Mouse (Mus musculus) CD4-positive, CD25-positive, alpha-beta regulatory T cell, adult 2 months (primary cell): ENCODE results near the gene Irf9.

Experiments used
- DNase-seq: peaks from one replicate; pipeline ENCODE4 v3.0.0-alpha.2; 2012; ENCODE audit warnings: low read depth, low spot score

Gene Irf9

DNA sequence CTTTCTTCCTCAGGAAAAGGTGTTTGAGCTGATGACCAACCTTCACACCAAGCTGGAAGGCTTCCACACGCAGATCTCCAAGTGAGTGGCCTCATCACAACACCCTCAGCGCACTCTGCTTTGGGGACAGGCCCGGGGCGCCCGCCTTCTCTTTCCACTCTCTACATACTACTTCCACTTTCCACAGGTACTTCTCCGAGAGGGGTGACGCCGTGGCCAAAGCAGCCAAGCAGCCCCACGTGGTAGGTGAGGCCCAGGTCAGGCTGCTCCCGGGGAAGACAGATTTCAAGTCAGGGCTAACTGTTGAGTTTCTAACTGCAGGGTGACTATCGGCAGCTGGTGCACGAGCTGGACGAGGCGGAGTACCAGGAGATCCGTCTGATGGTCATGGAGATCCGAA, 22.6 kb upstream of the Irf9 start:
- no peak for DNase-seq

- peak; percentile 58 for DNase-seq
These were observed 21.2 kb upstream of the Irf9 start for GRCm38 (mm10) chr14:55581981-55582681.

DNA sequence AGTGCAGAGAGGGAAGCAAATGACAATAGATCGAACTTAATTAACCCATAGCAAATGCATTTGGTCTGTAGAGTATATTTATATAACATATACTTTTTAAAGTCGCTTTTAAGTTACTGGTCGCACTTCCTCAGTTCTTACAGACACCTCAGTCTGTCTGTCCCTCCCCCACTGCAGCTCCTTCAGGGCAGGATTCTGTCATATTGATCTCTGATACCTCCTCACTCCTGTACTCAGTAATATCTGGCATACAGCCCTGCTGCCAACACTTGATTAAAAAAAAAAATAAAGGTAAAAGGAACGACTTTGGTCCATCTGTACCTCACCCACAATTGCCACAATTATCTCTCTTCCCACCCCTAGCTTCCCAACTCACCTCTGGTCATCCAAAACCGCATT, 19.1 kb upstream of the Irf9 start:
- DNase-seq: no peak

DNA sequence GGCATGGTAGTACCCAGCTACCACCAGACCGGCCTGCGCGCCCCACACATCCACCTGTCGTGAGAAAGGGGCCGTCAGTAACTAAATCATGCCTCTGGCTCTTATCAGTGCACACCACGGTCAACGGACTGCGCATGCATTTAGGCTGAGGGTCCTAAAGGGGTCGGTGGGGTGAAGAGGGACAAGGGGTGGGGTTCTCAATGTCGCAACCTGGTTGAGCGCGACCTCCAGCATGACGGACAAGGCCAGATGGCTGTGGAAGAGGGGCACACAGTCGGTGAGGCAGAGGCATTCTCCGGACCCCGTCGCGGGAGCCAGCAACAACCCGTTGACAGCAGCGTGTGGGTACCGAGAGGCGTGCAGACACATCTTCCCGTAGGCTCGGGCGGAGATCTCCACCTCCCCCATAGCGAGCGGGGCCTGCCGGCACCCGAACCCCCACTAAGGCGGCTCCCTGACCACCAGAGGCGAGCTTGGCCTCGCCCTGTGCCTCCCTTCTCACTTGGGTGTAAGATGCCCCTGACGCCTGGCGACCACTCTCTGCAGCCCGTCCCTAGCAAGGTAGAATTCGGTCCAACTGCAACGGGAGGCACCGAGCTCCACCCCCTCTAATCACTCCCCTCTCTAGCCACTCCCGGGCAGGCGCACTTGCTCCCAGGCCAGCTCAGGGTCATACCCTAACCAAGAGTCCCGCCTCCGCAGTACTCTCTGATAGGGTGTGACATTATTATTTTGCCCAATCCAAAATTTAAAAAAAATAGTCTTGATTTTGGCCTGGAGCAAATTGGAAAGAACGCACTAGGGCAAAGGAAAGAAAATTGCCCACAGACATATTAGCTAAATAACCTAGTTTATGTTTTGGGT, 18.4 kb upstream of the Irf9 start, which contains the start of gene Emc9:
Gene Emc9, minus strand, starts transcription at position 601 of the 864 bp plus-strand sequence.
- peak; percentile 84 for DNase-seq

DNA sequence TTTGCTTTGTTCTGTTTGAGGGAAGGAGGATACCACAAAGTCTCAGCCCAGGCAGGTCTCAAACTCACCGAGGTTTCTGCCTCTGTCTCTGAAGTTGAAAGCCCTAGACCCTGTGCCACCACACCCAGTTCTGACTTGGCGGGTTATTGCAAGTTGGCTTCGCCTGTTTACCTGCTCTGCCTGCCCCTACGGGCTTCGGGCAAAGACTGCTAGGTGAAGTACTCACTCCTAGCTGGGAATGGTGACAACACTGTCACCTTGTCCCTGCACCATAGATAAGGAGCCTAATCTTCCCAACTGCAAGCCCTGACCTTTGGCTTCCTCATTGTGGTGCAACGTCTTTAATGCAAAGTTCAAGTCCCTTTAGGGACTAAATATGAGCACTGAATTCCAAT, 17.8 kb upstream of the Irf9 start:
- peak; percentile 64 for DNase-seq

DNA sequence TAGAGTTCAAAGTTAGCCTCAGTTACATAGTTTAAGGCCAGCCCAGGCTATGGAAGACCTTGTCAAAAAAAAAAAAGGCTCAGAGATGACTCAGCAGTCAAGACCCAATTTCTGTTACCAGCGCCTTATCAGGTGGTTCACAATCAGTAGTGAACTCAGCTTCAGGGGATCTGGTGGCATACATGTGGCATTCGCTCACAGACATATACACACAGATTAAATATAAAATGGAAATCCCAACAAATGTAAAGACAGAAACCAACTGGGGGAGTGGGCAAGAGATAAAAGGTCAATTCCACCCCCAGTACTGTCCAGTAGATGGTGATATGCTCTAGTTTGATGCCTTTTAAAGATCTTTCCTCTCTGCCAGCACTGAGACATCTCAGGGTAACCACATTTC, 17.2 kb upstream of the Irf9 start:
- DNase-seq: peak; percentile 40

GRCm38 (mm10) chr14:55589271-55589670, 14.1 kb upstream of the Irf9 start:
- no peak for DNase-seq

DNA sequence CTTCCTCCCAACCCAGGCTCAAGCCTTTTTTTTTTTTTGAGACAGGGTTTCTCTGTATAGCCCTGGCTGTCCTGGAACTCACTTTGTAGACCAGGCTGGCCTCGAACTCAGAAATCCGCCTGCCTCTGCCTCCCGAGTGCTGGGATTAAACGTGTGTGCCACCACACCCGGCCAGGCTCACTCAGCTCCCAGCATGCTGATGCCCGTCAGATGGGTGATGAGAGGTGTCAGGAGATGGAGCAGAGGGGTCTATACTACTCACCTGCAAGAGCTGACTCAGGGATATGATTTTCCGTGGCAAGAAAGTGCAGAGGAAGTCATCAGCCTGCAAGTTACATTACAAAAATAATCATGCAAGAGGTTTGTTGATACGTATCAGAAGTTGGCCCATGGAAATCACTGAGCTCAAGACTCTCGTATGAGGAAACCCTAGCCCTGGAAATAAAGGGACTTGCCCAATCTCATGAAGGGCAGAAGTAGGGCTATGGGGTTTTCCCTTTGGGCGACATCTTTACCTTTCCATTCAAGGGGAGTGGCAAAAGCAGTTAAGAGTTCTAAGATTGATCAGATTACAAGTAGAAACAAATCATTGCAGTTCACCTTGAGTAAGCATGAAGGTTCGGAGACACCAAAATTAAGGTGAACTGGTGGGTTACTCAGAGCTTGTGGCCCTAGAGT, 13.5 kb upstream of the Irf9 start:
- DNase-seq: peak; percentile 81

DNA sequence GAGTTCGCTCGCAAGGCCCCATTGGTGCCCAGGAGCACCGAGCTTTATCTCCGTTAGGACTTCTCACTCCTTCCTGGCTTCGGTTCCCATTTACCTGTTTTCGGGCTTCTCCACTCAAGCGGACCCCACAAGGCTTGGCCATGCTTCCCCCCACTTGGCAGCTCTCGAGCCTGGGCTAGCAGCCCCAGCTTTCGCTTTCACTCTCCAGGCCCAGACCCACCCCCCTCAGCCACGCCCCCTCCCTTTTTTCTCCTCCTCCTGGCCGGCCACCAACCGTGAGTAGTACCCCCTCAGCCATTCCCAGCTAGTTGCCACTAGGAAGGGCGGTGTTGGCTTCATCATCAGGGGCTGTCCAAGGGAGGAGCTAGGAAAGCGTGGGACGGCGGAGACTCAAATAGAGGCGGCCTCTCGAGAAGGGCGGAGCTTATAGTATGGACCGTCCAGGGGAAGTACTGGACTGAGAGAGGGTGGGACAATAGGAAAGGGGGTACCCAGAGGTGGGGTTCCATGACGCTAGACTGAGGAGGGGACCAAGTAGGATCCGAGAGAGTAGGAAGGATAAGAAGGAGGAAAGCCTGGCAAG, 12.5 kb upstream of the Irf9 start, which contains the start of gene Psme2:
Gene Psme2, minus strand, starts transcription at position 366 of the 583 bp plus-strand sequence.
- DNase-seq: peak; percentile 92

DNA sequence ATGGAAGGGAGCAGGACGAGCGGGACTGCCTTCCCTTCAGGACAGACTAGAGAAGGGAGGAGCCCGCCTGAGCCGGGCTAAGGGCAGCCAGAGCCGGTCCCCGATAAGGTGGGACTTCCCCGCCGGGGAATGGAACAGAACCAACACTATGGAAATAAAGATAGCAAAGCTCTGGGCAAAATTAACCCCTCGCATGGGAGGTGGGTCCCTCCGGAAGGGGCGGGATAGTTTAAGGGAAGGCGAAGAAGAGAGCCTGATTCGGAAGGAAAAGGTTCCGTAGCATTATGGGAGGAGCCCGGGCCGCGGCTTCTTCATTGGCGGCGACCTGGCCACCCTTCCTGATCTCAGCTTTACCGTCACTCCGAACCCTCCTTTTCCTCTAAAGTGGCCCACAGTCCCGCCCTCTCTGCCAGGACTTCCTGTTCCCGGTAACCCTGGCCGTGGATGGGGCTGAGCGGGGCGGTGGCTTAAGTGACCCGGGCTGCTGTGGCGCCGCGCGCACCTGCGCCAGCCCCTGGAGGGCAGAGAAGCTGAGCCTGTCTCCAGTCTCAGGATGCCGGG, 12.0 kb upstream of the Irf9 start, which contains the start of gene Rnf31:
Gene Rnf31, plus strand, starts transcription at position 378 of the 561 bp plus-strand sequence.
- peak; percentile 93 for DNase-seq

GRCm38 (mm10) chr14:55592226-55592625, 11.1 kb upstream of the Irf9 start:
- DNase-seq: no peak

GRCm38 (mm10) chr14:55596036-55596690, 7.2 kb upstream of the Irf9 start:
- DNase-seq: no peak

DNA sequence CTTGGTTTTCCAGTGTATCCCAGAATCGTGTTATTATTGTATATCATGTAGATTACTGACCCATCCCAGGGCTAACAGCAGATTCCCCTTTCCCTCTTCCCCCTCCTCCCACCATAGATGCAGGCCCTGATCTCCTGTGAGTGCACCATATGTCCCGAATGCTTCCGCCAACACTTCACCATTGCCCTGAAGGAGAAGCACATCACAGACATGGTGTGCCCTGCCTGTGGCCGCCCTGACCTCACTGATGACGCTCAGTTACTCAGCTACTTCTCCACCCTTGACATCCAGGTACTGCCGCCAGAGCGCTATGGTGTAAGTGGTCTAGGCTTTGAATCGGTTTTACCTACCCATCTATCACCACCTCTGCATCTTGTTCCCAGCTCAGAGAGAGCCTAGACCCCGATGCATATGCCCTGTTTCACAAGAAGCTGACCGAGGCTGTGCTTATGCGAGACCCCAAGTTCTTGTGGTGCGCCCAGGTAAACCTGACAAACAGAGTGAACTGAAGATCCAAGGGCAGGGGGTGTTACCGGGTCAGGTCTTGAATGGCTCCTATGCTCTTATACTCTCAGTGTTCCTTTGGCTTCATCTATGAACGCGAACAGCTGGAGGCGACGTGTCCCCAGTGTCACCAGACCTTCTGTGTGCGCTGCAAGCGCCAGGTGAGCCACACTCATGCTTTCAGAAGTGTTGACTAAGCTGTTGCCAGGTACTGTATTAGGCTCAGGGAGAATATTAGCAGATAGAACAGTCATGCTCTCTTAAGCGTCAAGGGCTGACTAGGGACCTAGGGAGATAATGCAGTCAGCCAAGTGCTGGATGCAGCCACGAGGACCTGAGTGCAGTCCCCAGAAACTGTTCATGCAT, 4.6 kb upstream of the Irf9 start:
- DNase-seq: no peak

GRCm38 (mm10) chr14:55603633-55604576, 534 bp downstream of the Irf9 start:
- DNase-seq: peak; percentile 98

DNA sequence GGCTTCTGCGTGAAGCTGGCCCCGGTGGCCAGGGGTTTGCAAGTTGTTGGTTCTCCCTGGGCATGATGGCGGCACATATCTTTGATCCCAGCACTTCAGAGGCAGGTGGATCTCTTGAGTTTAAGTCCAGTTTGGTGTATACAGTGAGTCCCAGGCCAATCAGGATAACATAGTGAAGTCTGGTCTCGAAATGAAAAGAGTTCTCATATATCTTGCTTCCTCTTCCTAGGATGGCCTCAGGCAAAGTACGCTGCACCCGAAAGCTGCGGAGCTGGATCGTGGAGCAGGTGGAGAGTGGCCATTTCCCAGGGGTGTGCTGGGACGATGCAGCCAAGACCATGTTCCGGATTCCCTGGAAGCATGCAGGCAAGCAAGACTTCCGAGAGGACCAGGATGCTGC, 1.5 kb downstream of the Irf9 start:
- DNase-seq: peak; percentile 23

DNA sequence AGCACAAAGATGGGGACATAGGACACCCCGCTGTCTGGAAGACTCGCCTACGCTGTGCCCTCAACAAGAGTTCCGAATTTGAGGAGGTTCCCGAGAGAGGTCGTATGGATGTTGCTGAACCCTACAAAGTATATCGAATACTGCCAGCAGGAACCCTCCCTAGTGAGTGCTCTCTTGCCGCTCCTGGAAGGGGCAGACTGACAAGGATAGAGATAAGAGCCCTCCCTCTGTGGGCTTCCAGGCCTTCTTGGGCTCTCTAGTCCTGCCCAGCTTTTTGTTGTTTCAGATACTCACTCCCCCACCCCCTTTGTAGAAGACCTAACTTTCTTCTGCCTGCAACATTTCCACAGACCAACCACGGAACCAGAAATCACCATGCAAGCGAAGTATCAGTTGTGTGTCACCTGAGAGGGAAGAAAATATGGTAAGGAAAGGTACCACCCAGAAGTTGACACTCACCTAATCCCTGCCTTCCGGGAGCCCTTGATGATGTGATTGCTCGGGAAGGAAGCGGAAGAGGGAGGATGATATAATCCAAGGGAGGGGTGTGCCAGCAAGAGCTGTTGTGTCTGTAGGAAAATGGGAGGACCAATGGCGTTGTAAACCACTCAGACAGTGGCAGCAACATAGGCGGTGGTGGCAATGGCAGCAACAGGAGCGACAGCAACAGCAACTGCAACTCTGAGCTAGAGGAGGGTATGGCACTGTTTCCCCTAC, 2.5 kb downstream of the Irf9 start:
- DNase-seq: no peak

GRCm38 (mm10) chr14:55608339-55608738, 5.0 kb downstream of the Irf9 start:
- DNase-seq: no peak

- DNase-seq: no peak
These were observed 10.0 kb downstream of the Irf9 start for GRCm38 (mm10) chr14:55613346-55613745.
